Mouse (Mus musculus) adipocyte (in vitro differentiated cells): ENCODE results near the gene Mas1.

ENCODE experiments used
- DNase-seq: peaks from one replicate; pipeline ENCODE4 v3.0.0-alpha.2; 2016; ENCODE audit warnings: low spot score

Gene Mas1

GRCm38 (mm10) chr17:12830351-12830750 is 37.6 kb downstream of the Mas1 start:
- no peak for DNase-seq

DNA sequence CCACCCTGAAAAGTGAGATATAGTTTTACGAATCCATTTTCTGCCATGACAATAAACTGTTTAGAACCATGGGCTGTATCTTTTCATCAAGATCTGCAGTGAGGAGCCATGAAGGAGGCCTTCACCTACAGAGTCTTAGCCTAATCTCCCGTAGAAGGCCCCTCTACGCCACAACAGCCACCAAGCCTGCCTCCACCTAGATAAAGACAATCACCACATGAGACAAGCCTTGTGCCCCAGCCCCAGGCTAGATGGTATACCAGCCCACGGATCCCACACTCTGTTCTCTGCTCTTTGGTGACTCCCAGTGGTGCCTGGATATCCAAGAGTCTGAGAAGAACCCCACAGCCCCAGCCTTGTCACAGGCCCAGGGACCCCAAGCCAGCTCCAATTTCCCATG is 52.1 kb downstream of the Mas1 start:
- no peak for DNase-seq

- DNase-seq, result no peak
Observed at GRCm38 (mm10) chr17:12814502-12814901, 53.4 kb downstream of the Mas1 start.

- no peak for DNase-seq
Observed at GRCm38 (mm10) chr17:12810973-12811303, 57.0 kb downstream of the Mas1 start.

DNA sequence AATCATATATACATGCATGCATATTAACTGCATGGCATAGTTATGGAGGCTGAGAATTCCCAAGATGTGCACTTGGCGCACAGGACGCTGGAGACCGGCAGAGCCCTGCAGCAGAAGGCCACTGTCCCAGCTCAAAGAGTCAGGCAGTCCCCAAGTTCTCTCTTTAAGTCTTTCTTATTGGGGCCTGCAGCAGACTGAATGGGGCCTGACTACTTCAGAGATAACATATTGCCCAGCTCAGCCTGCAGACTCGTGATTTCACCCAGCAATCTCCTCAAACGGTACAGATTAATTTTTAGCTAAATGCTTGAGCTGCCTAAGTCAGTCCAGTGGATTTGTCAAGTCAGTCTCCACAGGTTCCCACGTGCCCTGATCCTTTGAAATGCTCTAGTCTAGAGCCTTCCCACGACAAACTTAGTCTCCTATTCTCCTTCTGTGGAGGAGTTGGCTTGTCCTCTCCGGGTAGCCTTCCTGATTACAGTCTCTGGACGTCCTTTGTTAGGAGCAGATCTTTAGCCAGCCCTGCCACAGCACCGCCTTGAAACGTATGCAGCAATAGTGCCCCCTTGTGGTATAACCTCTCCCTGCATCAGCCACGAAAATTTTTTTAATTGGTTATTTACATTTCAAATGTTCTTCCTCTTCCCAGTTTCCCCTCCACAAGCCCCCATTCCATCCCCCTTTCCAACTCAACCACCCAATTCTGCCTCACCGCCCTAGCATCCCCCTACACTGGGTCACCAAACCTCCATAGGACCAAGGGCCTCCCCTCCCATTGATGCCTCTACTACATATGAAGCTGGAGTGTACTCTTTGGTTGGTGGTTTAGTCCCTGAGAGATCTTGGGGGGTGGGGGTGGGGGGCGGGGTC is 57.6 kb downstream of the Mas1 start:
- peak; percentile 89 for DNase-seq

DNA sequence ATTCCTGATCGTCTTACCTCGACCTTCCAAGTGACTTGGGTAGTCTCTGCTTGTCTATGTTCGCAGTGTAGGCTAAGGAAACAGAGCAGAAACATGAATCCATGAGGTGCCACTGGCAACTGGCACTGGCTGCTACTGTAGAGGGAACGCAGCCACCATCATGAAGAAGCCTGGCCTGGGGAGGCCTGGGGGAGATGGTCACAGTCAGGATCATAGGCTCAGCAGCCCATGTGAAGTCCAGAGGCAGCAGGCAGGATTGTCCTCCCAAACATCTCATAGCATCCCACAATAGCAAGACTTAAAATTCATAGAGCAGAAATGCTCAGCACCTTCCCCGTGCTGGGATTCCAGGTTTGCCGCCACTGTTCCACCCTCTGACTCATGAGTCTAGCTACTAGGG is 59.1 kb downstream of the Mas1 start:
- no peak for DNase-seq

DNA sequence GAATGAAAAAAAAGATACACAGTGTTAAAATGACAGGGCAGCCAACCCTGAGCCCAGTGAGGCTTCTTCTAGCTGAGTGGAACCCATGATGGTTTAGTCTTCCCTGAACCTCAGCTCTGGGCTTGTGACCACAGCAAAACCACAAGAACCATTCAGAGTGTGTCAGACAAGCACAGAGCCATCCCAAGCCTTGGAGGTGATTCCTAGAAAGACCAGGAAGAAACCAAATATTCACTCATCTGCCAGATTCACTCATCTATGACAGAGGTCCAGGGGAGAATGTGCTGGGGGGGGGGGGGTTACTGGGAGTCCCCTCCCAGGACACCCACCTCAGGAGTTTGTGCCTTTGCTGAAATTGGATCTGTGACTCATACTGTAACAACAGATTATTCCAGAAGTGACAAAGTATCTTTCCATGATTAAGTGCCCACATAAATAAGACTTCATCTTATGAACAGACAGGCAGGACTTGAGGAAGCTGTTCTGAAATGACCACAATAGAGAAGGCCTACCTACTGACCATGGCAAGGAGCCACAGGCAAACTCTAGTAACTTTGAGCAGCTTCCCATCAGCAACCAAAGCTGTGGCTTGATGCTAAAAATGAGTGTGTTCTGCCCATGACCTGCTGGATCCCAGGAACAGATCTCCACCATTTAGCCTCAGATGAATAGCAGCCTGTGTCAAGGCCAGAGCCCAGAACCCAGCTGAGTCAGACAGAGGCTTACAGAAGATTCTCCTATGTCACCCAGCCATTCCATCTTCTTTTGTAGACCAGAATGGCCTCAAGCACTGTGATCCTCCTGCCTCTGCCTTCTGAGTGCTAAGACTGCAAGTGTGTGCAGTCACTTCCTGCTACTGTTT is 63.1 kb downstream of the Mas1 start:
- no peak for DNase-seq

DNA sequence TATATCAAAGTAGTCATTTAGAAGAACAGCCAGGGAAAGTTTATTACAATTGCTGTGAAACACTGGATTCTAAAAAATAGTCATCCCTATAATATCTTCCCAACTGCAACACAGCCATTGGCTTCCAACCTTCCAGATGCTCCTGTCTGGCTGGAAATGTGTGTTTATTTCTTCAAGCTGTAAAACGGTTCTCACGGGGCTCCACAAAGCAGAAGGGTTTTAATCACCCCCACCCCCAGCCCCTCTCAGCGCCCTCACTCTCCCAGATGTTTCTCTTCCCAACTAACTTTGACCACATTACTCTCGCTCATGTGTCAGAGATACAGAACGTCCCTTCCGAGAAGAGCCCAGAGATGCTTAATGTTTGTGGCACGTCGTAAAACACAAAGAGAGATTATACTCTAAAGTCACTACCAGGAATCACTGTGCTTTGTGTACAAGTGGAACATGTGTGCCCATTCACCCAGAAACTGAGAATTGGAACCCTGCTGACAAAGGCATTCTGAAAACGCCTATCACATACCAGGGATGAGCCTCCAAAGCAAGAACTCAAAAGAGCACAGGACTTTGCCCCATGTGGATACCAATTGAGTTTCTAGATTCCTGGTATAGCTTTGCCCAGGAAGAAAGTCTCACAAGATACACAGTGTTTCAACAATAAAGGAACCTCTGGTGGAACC is 65.9 kb downstream of the Mas1 start:
- DNase-seq, result no peak

- DNase-seq, result no peak
Observed at GRCm38 (mm10) chr17:12799368-12800275, 68.3 kb downstream of the Mas1 start.

GRCm38 (mm10) chr17:12798571-12798970 is 69.4 kb downstream of the Mas1 start:
- no peak for DNase-seq

DNA sequence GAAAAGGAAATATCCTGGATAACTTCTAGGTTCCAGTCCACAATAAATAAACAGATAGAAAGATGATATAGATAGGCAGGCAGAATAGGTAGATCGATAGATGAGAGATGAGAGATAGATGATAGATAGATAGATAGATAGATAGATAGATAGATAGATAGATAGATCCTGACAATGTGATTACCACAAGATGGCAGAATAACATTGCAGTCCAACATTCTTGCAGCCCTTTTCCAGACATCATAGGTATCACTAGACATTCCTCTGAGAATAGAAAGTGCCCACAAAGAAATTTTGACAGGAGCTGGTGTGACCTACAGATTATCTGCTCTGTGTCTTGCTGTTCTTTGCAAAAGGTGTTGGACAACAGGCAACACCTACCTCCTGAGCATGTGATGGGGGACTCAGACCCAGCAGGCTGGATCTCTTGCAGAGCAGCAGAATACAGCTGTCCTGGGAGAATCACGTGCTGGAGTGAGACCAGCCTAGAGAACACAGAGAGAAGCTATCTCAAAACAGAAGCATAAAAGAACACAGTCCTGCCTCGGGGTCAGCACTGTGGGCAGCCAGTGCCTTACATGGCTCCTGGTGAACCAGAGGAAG is 70.4 kb downstream of the Mas1 start:
- DNase-seq, result no peak

- DNase-seq, result no peak
Observed at GRCm38 (mm10) chr17:12796633-12797032, 71.3 kb downstream of the Mas1 start.

- DNase-seq, result peak; percentile 96
Observed at GRCm38 (mm10) chr17:12793660-12794406, 74.1 kb downstream of the Mas1 start.

- peak; percentile 99 for DNase-seq
Observed at GRCm38 (mm10) chr17:12792422-12793206, 75.3 kb downstream of the Mas1 start.

GRCm38 (mm10) chr17:12791420-12791819 is 76.5 kb downstream of the Mas1 start:
- peak; percentile 80 for DNase-seq

GRCm38 (mm10) chr17:12791079-12791406 is 76.9 kb downstream of the Mas1 start:
- peak; percentile 24 for DNase-seq
